Mouse (Mus musculus) subcutaneous adipose tissue, adult 2 months (tissue): Measurements from ENCODE around the gene Ajuba. TPM values are rescaled to one million over a fixed set of nuclear protein-coding genes. Genes with fewer than 3 reads are reported as not detected.

Source experiments
- polyA plus RNA-seq: library from polyadenylated mRNA; depleted of rRNA; stranded (reverse); fragments of >200 nt; gene quantifications from 2 replicates; pipeline ENCODE4 v1.2.3, GENCODE M21; 2012; ENCODE audit warnings: low replicate concordance; rRNA removed

The Ajuba gene
- polyA plus RNA-seq: 24.9 and 44.4 TPM in 2 replicates

GRCm38 (mm10) chr14:54577089-54577982, at the start of gene Ajuba:
TSS of gene Ajuba (minus strand) at chr14:54577558.

GRCm38 (mm10) chr14:54621133-54621532, 43.8 kb upstream of the Ajuba start, which contains the start of gene Psmb11:
TSS of gene Psmb11 (plus strand) at chr14:54621433.

GRCm38 (mm10) chr14:54617897-54618365, 40.6 kb upstream of the Ajuba start, which contains the start of gene Psmb5:
TSS of gene Psmb5 (minus strand) at chr14:54618022.

GRCm38 (mm10) chr14:54605752-54606321, 28.5 kb upstream of the Ajuba start, which contains the start of gene 4931414P19Rik:
TSS of gene 4931414P19Rik (minus strand) at chr14:54605993.

GRCm38 (mm10) chr14:54553975-54554769, 23.2 kb downstream of the Ajuba start, which contains the start of gene Haus4:
TSS of gene Haus4 (minus strand) at chr14:54554616.

Other genes starting within 250 kb of the Ajuba start
- gene Oxa1l, start 216.7 kb downstream of the Ajuba start, polyA plus RNA-seq: 109 and 164 TPM in 2 replicates
- gene Slc7a7, start 159.8 kb downstream of the Ajuba start, polyA plus RNA-seq: 13.8 and 25.3 TPM in 2 replicates
- gene Mrpl52, start 150.6 kb downstream of the Ajuba start, polyA plus RNA-seq: 142 and 264 TPM in 2 replicates
- gene Mmp14, start 145.9 kb downstream of the Ajuba start, polyA plus RNA-seq: 117 and 543 TPM in 2 replicates
- gene Lrp10, start 113.4 kb downstream of the Ajuba start, polyA plus RNA-seq: 132 and 137 TPM in 2 replicates
- 0.35 TPM in 1 of 2 replicates, not detected in the other for gene Rem2, start 101.5 kb downstream of the Ajuba start, polyA plus RNA-seq
- 49.5 and 53.1 TPM in 2 replicates for gene Prmt5, start 60.0 kb downstream of the Ajuba start, polyA plus RNA-seq
- 13.0 and 32.6 TPM in 2 replicates for gene Haus4, start 22.9 kb downstream of the Ajuba start, polyA plus RNA-seq
- gene 4931414P19Rik, start 28.4 kb upstream of the Ajuba start, polyA plus RNA-seq: 5.9 and 9.7 TPM in 2 replicates
- gene Psmb5, start 40.5 kb upstream of the Ajuba start, polyA plus RNA-seq: 193 and 230 TPM in 2 replicates
- not detected in 2 replicates for gene Psmb11, start 43.9 kb upstream of the Ajuba start, polyA plus RNA-seq
- not detected in 2 replicates for gene Gm17606, start 63.4 kb upstream of the Ajuba start, polyA plus RNA-seq
- gene Cdh24, start 63.8 kb upstream of the Ajuba start, polyA plus RNA-seq: 1.6 and 12.2 TPM in 2 replicates
- gene 1700123O20Rik, start 108.7 kb upstream of the Ajuba start, polyA plus RNA-seq: 56.7 and 62.0 TPM in 2 replicates
- gene Acin1, start 109.4 kb upstream of the Ajuba start, polyA plus RNA-seq: 82.9 and 163 TPM in 2 replicates
- gene Gm29776, start 121.3 kb upstream of the Ajuba start, polyA plus RNA-seq: 0.18 and 0.30 TPM in 2 replicates
- gene Cebpe, start 134.6 kb upstream of the Ajuba start, polyA plus RNA-seq: 0.87 and 5.4 TPM in 2 replicates
- 23.8 and 80.1 TPM in 2 replicates for gene Slc7a8, start 204.4 kb upstream of the Ajuba start, polyA plus RNA-seq
- 0.14 TPM in 1 of 2 replicates, not detected in the other for gene Rnf212b, start 236.6 kb upstream of the Ajuba start, polyA plus RNA-seq